Mouse (Mus musculus) liver, adult 2 months (tissue): ENCODE measurements around the gene Celf2. TPM values are rescaled to one million over a fixed set of nuclear protein-coding genes. Genes with fewer than 3 reads are reported as not detected.
A peak's percentile ranks its signal among the peaks of the same experiment; 100 is the strongest.

Source experiments
- DNase-seq: peaks from one replicate; pipeline ENCODE4 v3.0.0-alpha.2; 2011; ENCODE audit warnings: low read depth, low spot score; ENCODE audit errors: extremely low read depth
- H3K27ac ChIP-seq: fragments of 200-500 bp; replicated peaks from 2 replicates; pipeline ENCODE4 v1.5.1; 2012; ENCODE audit warnings: low read depth, mild to moderate bottlenecking, control low read depth, inconsistent platforms, low read length; ENCODE audit not compliant: insufficient read depth
- H3K27me3 ChIP-seq: fragments of 200-500 bp; 2 replicates; pipeline ENCODE4 v1.6.1; 2012; ENCODE audit warnings: mild to moderate bottlenecking, moderate library complexity, low read length, inconsistent platforms; ENCODE audit not compliant: control insufficient read depth, insufficient read depth
- H3K36me3 ChIP-seq: fragments of 200-500 bp; 2 replicates; pipeline ENCODE4 v1.6.1; 2012; ENCODE audit warnings: low read length, inconsistent platforms; ENCODE audit not compliant: control insufficient read depth, insufficient read depth
- H3K4me1 ChIP-seq: fragments of 200-500 bp; 2 replicates; pipeline ENCODE4 v1.6.1; 2011; ENCODE audit warnings: low read length; ENCODE audit not compliant: control insufficient read depth, insufficient read depth
- H3K4me3 ChIP-seq: fragments of 200-500 bp; 2 replicates; pipeline ENCODE4 v1.5.1; 2011; ENCODE audit warnings: low read depth, mild to moderate bottlenecking, control low read depth, low read length, moderate library complexity; ENCODE audit not compliant: insufficient read depth
- H3K79me2 ChIP-seq: fragments of 200-500 bp; 2 replicates; pipeline ENCODE4 v1.6.1; 2012; ENCODE audit warnings: inconsistent platforms, mild to moderate bottlenecking, low read length, moderate library complexity; ENCODE audit not compliant: control insufficient read depth, insufficient read depth
- H3K9ac ChIP-seq: fragments of 200-500 bp; 2 replicates; pipeline ENCODE4 v1.6.1; 2012; ENCODE audit warnings: low read depth, mild to moderate bottlenecking, control low read depth, inconsistent platforms, low read length
- CTCF ChIP-seq: fragments of 200-500 bp; IDR thresholded peaks from 2 replicates; pipeline ENCODE4 v1.5.1; 2011; ENCODE audit warnings: low read depth, low read length, control low read depth
- POLR2A ChIP-seq: fragments of 200-500 bp; IDR thresholded peaks from 2 replicates; pipeline ENCODE4 v1.6.1; 2011; ENCODE audit warnings: low read length, control low read depth; ENCODE audit not compliant: insufficient read depth; ENCODE audit errors: extremely low read depth
- WGBS: fragments of 180-500 bp; shearing (Covaris S2); methylation state at CpG from one replicate; pipeline ENCODE4 v1.1.7; 2018; 5-methylcytosine and 5-hydroxymethylcytosine counted together
- polyA plus RNA-seq: library from polyadenylated mRNA; depleted of rRNA; stranded (reverse); fragments of >200 nt; gene quantifications from 2 replicates; pipeline ENCODE4 v1.2.3, GENCODE M21; 2012
- total RNA-seq: library from RNA; depleted of rRNA; stranded (reverse); fragments of >200 nt; gene quantifications from 2 replicates; pipeline ENCODE4 v1.2.3, GENCODE M21; 2014

Celf2 gene
- total and polyA plus RNA-seq, 2 experiments: 2.9 to 4.7 TPM

- Histone ChIP-seq H3K27me3 (no peaks in the 10 kb centered on the region), H3K9ac (no peak overlapping the region)
- DNase-seq: peak; percentile 77
These were observed 783.3 kb downstream of the Celf2 start for GRCm38 (mm10) chr2:6726071-6726470.

GRCm38 (mm10) chr2:6723602-6724001 lies 785.8 kb downstream of the Celf2 start:
- Histone ChIP-seq H3K27ac (no peak overlapping the region), H3K9ac (no peak overlapping the region), H3K36me3 (no peaks in the 10 kb centered on the region), H3K4me1 (peaks cover 2% of the 10 kb centered on the region), H3K79me2 (no peaks in the 10 kb centered on the region), H3K27me3 (no peaks in the 10 kb centered on the region), H3K4me3 (no peak overlapping the region)
- TF ChIP-seq CTCF: no peak
- TF ChIP-seq POLR2A: no peak
- DNase-seq: peak; percentile 54
- 58% methylated on average over 2 of the region's 2 CpGs for WGBS

More at GRCm38 (mm10) chr2:6726071-6726470, 783.3 kb downstream of the Celf2 start:
- Histone ChIP-seq H3K27ac (no peak overlapping the region), H3K4me3 (no peak overlapping the region), H3K79me2 (no peaks in the 10 kb centered on the region), H3K36me3 (no peaks in the 10 kb centered on the region), H3K4me1 (peaks cover 2% of the 10 kb centered on the region)
- TF ChIP-seq CTCF (peak; percentile 59), POLR2A (no peak)
- 46% methylated on average over 8 of the region's 8 CpGs for WGBS

GRCm38 (mm10) chr2:6721460-6722401 lies 787.6 kb downstream of the Celf2 start:
- no peaks in the 10 kb centered on the region for H3K79me2 ChIP-seq
- H3K9ac ChIP-seq: peak overlapping the region; percentile 44; the same call in 1 of the 2 replicates
- 48% methylated on average over 17 of the region's 17 CpGs for WGBS
- no peaks in the 10 kb centered on the region for H3K36me3 ChIP-seq
- H3K27ac ChIP-seq: peak overlapping the region; percentile 63
- no peak for TF ChIP-seq POLR2A
- TF ChIP-seq CTCF: no peak
- peak overlapping the region; percentile 63 for H3K4me3 ChIP-seq
- DNase-seq: no peak
- H3K27me3 ChIP-seq: no peaks in the 10 kb centered on the region
- H3K4me1 ChIP-seq: peaks cover 2% of the 10 kb centered on the region

- 65% methylated on average over 11 of the region's 11 CpGs for WGBS
- Histone ChIP-seq H3K79me2 (no peaks in the 10 kb centered on the region), H3K4me3 (peak overlapping the region; percentile 63), H3K27ac (peak overlapping the region; percentile 63), H3K36me3 (no peaks in the 10 kb centered on the region), H3K27me3 (no peaks in the 10 kb centered on the region), H3K4me1 (peaks cover under 1% of the 10 kb centered on the region; the same call in 1 of the 2 replicates), H3K9ac (peak overlapping the region; percentile 44)
- no peak for DNase-seq
- TF ChIP-seq POLR2A (no peak), CTCF (no peak)
These were observed 788.5 kb downstream of the Celf2 start for GRCm38 (mm10) chr2:6720753-6721459.

GRCm38 (mm10) chr2:6718864-6719263 lies 790.5 kb downstream of the Celf2 start:
- Histone ChIP-seq H3K79me2 (no peaks in the 10 kb centered on the region), H3K27ac (no peak overlapping the region), H3K36me3 (no peaks in the 10 kb centered on the region), H3K4me1 (no peaks in the 10 kb centered on the region), H3K4me3 (no peak overlapping the region), H3K9ac (no peak overlapping the region), H3K27me3 (no peaks in the 10 kb centered on the region)
- no peak for TF ChIP-seq CTCF
- TF ChIP-seq POLR2A: no peak
- no peak for DNase-seq
